Mouse (Mus musculus): ENCODE measurements around the gene Ap5z1.

Gene Ap5z1

DNA sequence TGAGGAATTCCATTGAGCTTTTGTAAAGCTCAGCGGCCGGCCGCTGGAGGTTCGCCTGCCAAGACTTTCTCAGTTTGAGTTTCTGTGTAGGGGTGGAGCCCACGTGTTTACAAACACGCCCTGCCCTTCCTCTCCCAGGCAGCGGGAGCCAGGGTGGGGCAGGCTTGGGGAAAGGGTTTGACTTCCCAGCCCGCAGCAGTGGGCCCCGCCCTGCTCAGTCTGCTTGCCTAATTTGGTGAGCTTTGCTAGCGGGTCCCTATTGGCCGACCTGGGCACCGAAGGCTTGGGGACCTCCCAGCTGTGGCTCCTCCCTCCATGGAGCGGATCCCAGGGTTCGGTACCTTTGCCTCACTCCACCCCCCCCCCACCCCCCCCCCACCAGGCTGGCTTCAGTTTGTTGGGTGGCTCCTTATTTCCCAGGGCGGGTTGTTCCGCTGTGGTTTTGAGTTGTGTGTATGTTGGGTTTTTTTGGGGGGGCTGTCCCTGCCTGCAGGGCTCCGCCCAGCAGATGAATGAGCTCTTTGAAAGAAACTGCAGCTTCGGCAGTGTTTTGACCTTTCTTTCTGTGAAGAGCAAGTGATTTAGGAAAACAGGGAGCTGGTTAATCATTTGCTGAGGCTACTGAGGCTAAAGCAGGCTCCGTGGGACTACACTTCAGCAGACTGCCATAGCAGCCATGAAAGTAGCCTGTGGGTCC lies 23.1 kb upstream of the Ap5z1 start:
- DNase-seq (ENCODE audit: low read depth): peak; percentile 98

DNA sequence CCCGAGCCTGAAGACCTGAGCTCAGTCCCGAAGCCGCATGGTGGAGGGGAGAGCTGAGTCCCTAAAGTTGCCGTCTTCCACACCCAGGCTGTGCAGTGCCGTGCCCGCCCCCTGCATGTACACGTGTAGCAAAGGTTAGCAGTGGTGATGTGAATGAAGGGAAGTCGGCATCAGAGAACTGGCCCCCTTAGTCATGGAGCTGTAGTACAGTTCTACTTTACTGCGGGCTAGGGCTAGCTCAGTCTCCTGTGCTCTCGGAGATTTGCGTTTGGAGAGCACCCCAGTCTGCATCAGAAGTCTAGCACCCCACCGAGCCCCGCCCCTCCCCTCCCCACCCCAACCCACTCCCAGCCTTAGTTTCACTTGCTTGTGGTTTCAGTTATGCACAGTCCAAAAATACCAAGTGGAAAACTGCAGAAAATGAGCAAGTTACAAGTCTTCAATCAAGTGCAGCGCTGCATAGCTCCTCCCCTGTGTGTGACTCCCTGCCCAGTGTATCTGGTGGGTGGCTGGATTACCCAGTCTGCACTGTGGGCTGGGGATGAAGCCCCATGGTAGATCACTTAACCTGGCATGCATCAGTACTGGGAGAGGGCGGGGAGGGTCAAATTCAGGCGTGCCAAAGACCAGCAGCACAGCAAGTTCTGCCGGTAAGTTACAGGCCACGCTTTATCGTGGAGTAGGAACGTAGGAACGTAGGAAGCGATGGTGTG lies 22.3 kb upstream of the Ap5z1 start:
- peak; percentile 58 for DNase-seq (ENCODE audit: low read depth)

DNA sequence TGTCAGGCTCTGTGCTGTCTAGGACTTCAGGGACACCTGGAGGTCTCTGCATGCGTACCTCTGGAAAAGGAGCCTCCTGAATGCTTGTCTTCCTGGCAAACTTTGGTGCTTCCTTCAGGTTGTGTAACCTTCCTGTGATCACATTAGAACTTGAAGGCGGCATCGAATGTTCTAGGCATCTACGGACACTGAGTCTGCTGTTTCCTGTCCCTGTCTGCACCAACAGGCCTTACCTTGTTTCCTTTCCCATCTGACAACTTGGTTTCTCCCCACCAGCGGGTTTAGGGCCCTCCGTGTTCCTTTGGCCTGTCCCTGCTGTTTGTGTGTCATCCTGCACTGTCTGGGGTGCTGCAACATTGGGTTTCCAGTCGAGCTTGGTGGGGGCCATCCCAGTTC lies 21.7 kb upstream of the Ap5z1 start:
- no peak for DNase-seq (ENCODE audit: low read depth)

DNA sequence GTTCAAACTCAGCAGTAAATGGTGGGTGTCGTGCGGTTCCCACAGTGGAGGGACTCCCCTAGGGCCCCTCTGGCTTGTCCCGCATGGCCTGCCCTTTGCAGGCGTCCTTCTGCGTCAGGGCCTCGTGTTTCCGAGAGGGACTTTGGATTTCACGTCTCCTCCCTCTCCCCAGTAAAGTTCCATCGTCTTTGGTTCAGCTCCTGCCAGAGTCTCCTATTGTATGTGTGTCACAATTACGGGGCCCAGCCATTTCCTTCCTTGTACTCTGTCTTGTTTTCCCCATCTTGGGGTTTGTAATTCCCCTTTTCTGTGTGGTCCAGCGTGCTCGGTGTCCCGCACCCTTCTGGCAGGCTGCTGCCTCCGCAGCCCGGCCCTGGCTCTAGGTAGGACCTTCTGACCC lies 20.2 kb upstream of the Ap5z1 start:
- no peak for DNase-seq (ENCODE audit: low read depth)

DNA sequence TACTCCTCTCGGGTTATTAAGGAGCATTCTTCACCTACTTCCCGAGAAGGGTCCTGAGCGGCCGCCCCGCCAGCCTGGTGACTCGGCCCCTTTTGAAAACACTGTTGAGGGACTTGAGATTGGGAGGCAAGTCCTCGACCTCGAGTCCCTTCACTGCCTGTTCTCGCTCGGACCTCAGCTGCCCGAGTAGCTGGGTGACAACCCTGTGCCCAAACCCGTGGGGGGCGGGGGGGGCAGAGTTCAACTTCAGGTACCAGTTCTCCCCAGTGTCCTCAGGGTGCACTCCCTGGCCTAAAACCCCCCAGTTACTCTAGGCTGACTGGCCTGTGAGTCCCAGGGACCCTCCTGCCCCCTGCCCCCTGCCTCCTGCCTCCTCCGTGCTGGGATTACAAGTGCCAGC lies 19.8 kb upstream of the Ap5z1 start:
- DNase-seq (ENCODE audit: low read depth): no peak

DNA sequence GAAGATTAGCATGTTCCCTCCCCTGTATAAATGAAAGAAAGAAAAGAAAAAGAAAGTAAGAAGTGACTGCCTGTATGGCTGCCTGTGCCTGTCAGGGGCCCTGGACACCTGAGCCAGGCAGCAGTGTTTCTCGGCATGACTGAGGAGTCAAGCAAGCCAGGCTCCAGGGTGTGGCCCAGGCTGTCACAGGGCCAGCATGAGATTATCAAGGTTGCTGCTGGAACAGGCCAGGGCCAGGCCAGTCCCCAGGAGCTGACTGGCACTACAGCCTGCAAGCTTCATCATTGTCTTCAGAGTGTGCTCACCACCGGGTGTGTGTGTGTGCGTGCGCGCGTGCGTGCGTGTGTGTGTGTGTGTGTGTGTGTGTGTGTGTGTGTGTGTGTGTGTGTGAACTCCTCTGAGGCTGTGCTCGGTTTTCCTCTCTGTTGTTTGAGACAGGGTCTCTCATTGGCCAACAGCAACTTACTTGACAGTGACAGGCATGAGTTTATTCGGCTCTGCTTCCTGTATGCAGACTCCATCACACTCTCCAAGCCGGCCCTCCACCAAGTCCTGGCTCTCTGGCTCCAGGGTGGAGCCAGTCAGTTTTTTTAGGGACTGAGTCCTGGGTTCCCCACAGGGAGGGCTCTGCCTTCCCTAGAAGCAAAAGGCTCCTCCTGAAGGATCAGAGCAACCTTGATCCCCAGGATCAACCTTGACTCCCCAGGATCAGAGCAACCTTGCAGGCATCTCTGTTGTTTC lies 18.8 kb upstream of the Ap5z1 start:
- no peak for DNase-seq (ENCODE audit: low read depth)

DNA sequence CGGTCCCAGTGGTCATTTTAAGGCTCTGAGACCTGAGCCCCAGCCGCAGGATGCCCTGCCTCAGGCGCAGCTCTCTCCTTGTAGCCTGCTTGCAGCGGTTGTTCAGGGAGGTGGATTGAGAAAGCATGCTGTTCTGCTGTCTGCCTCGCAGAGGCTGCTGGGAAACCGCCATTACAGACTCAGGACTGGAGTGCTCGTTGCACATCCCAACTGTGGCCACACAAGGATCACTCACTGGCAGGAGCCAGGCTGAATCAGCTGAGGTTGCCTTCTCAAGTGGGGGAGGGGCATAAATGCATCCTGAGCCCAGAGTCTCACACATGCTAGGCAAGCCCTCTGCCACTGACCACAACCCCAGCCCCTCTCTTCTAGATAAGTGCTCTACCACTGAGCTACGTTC lies 18.0 kb upstream of the Ap5z1 start:
- DNase-seq (ENCODE audit: low read depth): peak; percentile 75

DNA sequence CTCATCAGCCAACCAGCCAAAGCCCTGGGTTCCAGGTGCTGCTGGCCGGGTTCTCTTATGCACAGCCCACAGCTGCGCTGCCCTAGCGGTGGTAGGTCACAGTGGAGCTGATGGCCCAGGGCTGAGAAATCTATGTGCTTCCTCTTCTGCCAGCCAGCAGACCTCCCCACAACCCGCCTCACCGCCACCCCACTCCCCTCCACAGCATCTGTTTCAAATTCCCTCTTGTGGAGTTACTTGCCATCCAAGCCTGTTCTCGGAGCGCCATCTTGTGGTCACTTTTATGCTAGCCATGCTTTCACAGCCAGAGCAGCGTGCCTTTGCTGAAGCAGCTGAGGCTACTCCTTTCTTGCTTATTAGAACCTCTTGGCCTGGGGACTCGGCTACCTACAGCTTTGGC lies 15.7 kb upstream of the Ap5z1 start:
- peak; percentile 97 for DNase-seq (ENCODE audit: low read depth)

DNA sequence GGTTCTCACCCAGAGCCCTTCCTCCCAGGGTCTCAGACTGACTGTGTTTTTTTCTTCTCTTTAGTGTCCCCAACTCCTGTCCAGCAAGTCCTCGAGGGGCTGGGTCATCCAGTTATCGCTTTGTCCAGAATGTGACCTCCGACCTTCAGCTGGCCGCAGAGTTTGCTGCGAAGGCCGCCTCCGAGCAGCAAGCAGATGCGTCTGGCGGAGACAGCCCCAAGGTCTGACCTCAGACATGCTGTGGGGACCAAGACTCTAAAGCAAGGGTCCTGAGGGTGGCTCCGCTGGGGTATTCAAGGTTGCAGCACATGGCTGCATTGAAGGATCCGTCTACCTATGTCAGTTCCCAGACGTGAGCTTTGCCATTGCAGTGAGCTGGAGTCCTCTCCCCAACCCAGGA lies 15.1 kb upstream of the Ap5z1 start:
- DNase-seq (ENCODE audit: low read depth): no peak

DNA sequence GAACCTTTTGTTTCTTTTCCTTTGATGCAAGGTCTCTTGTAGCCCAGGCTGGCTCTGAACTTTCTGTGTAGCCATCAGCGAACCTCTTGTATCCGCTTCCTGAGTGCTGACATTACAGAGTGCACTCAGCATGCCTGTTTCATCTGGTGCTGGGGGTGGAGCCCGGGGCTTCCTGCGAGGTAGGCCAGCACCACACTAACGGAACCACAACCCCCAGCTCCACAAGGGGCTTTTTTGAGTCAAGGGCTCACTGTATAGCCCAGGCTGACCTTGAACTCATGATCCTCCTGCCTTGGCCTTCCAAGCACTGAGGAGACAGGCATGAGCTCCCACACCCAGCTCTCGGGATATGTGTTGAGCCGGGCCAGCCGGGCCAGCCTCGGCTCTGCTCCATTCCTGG lies 12.9 kb upstream of the Ap5z1 start:
- no peak for DNase-seq (ENCODE audit: low read depth)

DNA sequence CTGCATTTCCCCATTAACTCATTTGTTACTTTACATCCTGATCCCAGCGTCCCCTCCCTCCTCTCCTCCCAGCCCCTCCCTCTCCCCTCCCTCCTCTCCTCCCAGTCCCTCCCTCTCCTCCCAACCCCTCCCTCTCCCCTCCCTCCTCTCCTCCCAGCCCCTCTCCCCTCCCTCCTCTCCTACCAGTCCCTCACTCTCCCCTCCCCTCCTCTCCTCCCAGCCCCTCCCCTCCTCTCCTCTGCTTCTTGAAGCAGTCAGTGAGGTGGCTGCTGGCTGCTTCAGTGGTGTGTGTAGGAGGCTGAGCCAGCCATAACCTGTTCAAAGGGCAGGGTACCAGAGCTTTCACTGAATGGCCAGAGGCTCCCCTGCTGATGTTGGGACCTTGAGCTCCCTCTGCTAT lies 12.0 kb upstream of the Ap5z1 start:
- peak; percentile 60 for DNase-seq (ENCODE audit: low read depth)

DNA sequence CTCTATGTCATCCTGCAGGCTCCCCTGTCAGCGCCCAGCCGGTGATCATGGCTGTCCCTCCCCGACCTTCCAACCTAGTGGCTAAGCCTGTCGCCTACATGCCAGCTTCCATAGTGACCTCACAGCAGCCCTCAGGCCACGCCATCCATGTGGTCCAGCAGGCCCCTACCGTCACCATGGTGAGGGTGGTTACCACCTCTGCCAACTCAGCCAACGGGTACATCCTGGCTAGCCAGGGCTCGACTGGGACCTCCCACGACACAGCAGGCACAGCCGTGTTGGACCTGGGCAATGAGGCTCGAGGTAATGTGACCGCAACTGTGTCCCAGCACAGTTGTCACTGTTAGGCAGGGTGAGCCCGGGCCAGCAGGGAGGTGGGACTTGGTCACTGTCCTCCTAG lies 10.0 kb upstream of the Ap5z1 start:
- DNase-seq (ENCODE audit: low read depth): no peak

DNA sequence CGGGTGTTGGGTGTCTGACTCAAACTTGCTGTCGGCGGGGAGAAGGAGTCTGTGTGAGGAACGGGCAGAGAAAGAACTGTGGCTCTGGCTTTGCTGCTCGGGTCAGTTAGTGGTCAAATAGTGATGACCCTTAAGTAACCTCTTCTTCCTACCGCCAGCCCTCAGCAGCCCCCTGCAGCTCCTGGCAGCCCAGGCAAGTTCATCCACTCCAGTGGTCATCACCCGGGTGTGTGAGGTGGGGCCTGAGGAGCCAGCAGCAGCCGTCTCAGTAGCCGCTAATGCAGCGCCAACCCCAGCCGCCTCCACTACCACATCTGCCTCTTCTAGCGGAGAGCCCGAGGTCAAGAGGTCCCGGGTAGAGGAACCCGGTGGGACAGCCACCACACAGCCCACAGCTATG lies 7.4 kb upstream of the Ap5z1 start:
- no peak for DNase-seq (ENCODE audit: low read depth)

DNA sequence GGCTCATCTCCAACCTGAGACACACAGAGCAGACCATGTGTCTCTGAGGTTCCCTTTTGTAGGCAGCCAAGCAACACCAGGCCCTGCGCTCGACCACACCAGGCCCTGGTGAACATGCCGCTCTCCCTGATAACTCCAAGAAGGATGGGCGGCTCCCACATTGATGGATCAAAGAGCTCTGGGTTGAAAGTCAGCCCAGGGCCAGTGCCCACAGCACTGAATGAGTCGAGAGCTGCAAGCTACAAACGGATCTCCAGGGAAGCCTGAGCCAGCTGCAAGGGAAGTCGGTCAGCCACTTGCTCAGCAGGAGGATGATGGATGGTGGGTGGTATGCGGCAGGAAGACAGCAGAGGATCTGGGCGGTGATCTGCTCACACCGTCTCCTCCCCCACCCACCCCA lies 6.4 kb upstream of the Ap5z1 start:
- no peak for DNase-seq (ENCODE audit: low read depth)

DNA sequence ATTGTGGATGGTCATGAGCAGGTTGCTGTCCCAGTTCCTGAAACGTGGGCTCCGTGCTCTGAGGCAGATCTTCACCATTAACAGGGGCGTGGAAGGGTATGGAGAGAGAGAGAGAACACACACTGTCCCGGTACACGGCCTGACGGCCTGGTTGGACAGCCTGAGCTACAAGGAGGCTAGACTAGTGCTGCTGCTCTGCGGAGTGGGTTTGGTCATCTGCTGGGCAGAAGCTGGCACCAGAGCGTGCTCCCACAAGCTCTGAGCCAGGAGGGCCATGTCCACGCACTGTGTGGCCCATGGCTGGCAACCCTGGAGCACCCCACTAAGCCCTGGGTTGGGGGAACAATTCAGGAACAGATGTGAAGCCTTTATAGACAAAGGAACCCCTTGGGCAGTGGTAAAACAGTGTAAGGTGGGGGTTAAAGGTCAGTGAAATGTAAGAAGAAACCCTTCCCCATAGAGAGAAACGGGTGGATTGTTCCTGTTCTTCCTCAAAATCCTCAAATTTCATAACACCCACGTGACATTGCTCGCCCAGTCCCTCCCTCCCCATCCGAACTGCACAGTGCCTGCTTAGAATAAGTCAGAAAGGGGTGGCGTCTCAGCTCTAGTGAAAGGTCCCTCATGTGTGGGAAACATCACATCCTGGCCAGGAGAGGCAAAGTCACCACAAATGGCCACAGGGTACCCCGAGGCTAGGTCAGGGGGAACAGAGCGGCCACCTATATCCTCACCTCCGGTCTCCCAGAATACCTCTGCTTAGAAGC lies 4.8 kb upstream of the Ap5z1 start:
- DNase-seq (ENCODE audit: low read depth): no peak

DNA sequence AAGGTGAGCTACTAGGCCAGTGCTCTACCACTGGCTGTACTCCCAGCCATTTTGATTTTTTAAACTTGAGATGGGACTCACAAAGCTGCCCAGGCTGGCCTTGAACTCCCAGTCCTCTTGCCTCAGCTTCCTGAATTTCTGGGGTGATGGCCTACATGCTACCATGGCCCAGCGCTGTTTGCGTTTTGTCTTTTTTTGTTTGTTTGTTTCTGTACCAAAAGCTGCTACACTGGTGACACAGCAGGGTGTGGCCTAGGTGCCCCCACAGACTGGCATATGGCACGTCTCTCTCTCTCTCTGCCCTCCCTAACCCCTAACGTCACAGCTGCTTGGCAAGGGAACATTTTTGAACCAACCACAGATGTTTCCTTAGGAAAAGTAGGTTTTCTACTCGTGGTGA lies 3.9 kb upstream of the Ap5z1 start:
- DNase-seq (ENCODE audit: low read depth): no peak

DNA sequence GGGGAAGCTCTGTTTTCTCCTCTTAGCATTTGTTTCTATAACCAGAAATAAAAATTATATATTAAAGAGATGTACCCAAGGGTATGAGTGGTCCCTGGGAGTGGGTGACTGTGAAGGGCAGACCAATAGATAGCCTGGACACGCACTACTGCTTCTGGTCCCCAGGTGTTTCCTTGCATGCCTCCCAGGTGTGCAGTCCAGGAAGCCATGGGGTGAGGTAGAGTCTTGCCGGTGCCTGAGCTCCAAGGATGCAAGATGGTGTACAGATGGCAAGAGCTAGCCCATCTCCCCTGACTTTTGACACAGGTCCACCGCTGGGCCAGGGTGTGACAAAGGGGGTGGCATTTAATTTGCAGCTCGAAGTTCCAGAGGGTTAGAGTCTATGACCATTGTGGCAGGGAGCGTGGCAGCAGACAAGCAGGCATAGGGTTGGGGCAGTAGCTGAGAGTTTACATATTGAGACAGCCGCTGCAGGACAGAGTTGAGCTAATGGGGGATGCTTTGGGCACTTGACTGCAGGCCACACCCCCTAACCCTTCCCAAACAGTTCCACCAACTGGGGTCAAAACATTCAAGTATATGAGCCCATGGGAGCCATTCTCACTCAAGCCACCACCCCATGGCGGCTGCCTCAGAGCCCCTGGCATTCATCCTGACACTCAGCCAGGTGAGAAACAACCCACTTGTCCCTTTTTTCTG lies 1.7 kb upstream of the Ap5z1 start:
- no peak for DNase-seq (ENCODE audit: low read depth)

DNA sequence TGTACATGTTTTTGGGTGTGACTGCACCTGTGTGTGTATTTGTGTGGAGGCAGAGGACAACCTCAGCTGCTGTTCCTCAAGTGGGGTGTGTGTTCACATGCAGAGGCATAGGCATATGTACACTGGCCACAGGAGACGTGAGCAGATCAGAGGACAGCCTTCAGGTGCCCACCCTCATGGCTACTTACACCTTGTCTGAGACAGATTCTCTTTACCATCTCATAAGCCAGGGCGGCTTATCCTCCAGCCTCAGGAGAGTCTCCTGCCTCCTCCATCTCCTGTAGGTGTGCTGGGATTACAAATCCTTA lies 1.1 kb upstream of the Ap5z1 start:
- no peak for DNase-seq (ENCODE audit: low read depth)

DNA sequence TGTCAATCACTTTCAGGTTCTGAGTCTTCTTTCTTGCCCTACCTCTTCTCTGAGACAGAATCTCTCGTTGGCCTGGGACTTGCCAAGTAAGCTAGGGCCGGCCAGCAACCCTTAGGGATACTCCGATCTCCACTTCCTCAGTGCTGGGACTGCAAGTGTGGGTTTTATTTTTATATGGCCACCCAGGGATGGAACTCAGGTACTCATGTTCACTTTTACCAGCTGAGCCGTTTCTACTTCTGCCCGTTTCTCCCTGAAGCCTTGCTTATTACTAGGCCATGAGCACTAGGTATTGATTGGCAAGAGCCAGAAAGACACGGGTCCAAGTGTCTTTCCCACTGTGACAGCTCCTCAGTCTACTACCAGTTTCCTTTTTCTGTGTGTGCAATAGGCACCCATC lies 733 bp upstream of the Ap5z1 start:
- no peak for DNase-seq (ENCODE audit: low read depth)

DNA sequence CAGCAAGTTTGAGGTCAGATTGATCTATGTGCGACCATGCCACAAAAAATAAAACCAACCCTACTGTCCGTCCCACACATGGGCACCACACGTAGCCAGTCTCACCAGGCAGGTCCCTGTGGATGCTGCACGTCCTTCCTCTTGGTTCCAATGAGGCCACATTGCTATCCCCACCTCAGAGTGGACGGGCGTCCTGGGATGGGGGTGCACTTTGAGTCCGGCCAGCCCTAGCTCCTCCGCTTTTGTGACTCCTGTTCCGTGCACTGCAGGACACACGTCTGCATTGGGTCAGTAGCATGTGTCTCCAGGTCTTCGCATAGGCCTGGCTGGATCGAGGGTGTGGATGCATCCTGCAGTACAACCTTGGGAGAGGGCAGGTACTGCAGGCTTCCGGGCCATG lies 4.6 kb downstream of the Ap5z1 start:
- DNase-seq (ENCODE audit: low read depth): no peak

DNA sequence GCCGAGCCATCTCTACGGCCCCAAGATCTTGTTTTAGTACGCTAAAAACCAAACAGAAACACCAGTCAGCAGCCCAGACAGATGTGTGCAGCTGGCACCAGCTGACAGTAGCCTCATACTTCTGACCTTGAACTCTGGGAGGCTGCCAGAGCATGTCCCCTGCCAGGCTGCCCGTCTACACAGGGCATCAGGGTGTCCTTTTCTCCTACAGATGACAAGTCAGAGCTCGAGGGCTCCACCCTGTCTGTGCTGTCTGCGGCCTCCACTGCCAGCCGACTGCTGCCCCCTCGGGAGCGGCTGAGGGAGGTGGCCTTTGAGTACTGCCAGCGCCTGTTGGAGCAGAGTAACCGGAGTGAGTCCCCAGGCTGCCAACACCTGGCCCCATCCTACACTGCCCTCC lies 6.1 kb downstream of the Ap5z1 start:
- no peak for DNase-seq (ENCODE audit: low read depth)

DNA sequence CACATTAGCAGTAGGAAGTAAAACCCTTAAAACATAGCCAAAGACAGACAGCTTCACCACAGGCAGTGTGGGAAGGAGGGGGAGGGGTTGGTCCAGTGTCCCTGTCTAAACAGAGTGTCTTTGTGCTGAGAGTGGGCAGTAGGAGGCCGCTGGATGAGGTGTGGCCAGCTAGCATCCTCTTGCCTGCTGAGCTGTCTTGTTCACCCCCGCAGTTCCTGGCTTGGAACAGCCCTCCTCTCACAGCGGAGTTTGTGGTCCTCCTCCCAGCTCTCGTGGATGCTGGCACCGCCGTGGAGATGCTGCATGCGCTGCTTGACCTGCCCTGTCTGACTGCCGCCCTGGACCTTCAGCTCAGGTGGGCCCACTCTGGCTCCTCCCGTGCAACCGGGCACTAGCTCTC lies 10.0 kb downstream of the Ap5z1 start:
- no peak for DNase-seq (ENCODE audit: low read depth)

Measured in NIH3T3 (cell line).